Mouse (Mus musculus) testis, adult 2 months (tissue): ENCODE results near the gene Tmem205. TPM values are rescaled to one million over a fixed set of nuclear protein-coding genes. Genes with fewer than 3 reads are reported as not detected.

Experiments used
- H3K27ac ChIP-seq: fragments of 200-500 bp; 2 replicates; pipeline ENCODE4 v1.5.1; 2012; ENCODE audit warnings: low read depth, low read length; ENCODE audit not compliant: control insufficient read depth, insufficient read depth
- H3K27me3 ChIP-seq: fragments of 200-500 bp; 2 replicates; pipeline ENCODE4 v1.6.1; 2012; ENCODE audit warnings: mild to moderate bottlenecking, low read length, moderate library complexity; ENCODE audit not compliant: control insufficient read depth, insufficient read depth
- H3K36me3 ChIP-seq: fragments of 200-500 bp; 2 replicates; pipeline ENCODE4 v1.6.1; 2012; ENCODE audit warnings: mild to moderate bottlenecking, low read length; ENCODE audit not compliant: control insufficient read depth, insufficient read depth
- H3K4me1 ChIP-seq: fragments of 200-500 bp; 2 replicates; pipeline ENCODE4 v1.6.1; 2012; ENCODE audit warnings: low read length; ENCODE audit not compliant: control insufficient read depth, insufficient read depth
- H3K4me3 ChIP-seq: fragments of 200-500 bp; 2 replicates; pipeline ENCODE4 v1.5.1; 2012; ENCODE audit warnings: low read depth, mild to moderate bottlenecking, low read length, moderate library complexity, mixed read lengths; ENCODE audit not compliant: control insufficient read depth
- CTCF ChIP-seq: fragments of 200-500 bp; IDR thresholded peaks from 2 replicates; pipeline ENCODE4 v1.5.1; 2012; ENCODE audit warnings: low read depth, mild to moderate bottlenecking, inconsistent platforms, low read length, moderate library complexity; ENCODE audit not compliant: control insufficient read depth, insufficient read depth, insufficient replicate concordance
- POLR2A ChIP-seq: fragments of 200-500 bp; IDR thresholded peaks from 2 replicates; pipeline ENCODE4 v1.6.1; 2012; ENCODE audit warnings: low read depth, mild to moderate bottlenecking, inconsistent platforms, low read length, moderate library complexity; ENCODE audit not compliant: control insufficient read depth
- polyA plus RNA-seq: library from polyadenylated mRNA; depleted of rRNA; stranded (reverse); fragments of >200 nt; gene quantifications from 2 replicates; pipeline ENCODE4 v1.2.3, GENCODE M21; 2012

Gene Tmem205
- polyA plus RNA-seq, 1 experiment, result 312 TPM

DNA sequence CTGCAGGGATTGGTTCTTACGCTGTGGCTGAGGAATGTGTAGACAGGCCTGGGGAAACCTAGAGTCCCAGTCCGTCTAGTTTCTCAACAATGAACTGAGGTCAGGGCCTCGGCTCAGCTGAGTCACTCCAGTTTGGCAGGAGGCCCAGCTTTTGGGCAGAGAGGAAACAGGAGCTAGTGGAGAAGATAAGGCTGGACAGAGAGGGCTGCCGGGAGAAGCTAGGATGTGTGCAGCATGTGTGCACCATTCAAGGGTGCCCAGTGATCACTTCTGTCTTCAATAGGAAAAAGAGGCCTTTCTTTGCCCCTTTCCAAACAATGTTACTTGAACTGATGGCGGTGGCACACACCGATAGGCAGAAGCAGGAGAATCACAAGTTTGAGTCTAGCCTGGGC, 3.3 kb downstream of the Tmem205 start:
- H3K27ac ChIP-seq, result peak overlapping the region; percentile 66
- TF ChIP-seq CTCF (no peak), POLR2A (no peak)
- peaks cover 9% of the 10 kb centered on the region for H3K4me1 ChIP-seq
- no peaks in the 10 kb centered on the region for H3K36me3 ChIP-seq
- no peaks in the 10 kb centered on the region for H3K27me3 ChIP-seq
- no peak overlapping the region for H3K4me3 ChIP-seq

- Histone ChIP-seq H3K4me3 (no peak overlapping the region), H3K36me3 (no peaks in the 10 kb centered on the region), H3K27me3 (no peaks in the 10 kb centered on the region), H3K4me1 (peaks cover 9% of the 10 kb centered on the region), H3K27ac (peak overlapping the region; percentile 66)
- TF ChIP-seq CTCF (no peak), POLR2A (no peak)
These were observed 3.8 kb downstream of the Tmem205 start for GRCm38 (mm10) chr9:21923490-21924098.

- TF ChIP-seq POLR2A, result no peak
- no peak for TF ChIP-seq CTCF
- Histone ChIP-seq H3K4me1 (peaks cover 12% of the 10 kb centered on the region), H3K27ac (no peak overlapping the region), H3K27me3 (no peaks in the 10 kb centered on the region), H3K36me3 (no peaks in the 10 kb centered on the region), H3K4me3 (no peak overlapping the region)
These were observed 4.3 kb downstream of the Tmem205 start for GRCm38 (mm10) chr9:21923036-21923435.

- H3K27ac ChIP-seq, result no peak overlapping the region; the same call in 1 of the 2 replicates
- TF ChIP-seq CTCF (no peak), POLR2A (no peak)
These were observed 8.5 kb downstream of the Tmem205 start for GRCm38 (mm10) chr9:21918692-21919384.

DNA sequence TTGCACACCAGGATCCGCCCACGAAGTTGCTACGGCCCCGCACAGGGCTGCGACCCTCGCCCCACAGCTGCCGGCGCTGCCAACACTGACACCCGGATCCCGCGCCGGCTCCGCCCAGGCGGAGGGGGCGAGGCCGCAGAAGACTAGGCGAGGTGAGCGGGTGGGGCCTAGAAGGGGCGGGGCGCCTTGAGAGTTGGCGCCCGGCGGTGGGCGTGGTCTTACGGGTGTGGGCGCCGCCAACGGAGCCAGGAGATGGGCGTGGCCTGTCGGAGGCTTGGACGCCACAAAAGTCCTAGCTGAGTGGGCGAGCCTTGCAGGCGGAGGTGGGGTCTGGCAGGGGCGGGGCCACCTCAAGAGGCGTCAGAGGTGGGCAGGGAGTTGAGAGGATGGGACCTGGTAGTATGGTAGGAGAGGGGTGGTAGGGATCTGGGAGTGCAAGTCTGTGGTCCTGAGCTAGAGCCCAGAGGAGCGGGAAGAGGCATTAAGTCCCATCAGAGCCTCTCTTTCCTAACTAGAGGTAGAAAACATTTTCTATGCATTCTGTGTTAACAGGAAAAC, 9.2 kb downstream of the Tmem205 start, which contains the start of gene Rab3d:
Gene Rab3d, minus strand, starts transcription at position 158 of the 558 bp plus-strand sequence.
- no peak for TF ChIP-seq CTCF
- TF ChIP-seq POLR2A, result no peak; the same call in 1 of the 2 replicates
- Histone ChIP-seq H3K27ac (peak within 1 kb of the TSS; percentile 12; the same call in 1 of the 2 replicates), H3K4me1 (peaks cover 10% of the 10 kb centered on the region), H3K4me3 (peak within 1 kb of the TSS; percentile 88), H3K27me3 (no peaks in the 10 kb centered on the region), H3K36me3 (no peaks in the 10 kb centered on the region)

More at GRCm38 (mm10) chr9:21918692-21919384, 8.5 kb downstream of the Tmem205 start:
- peaks cover 10% of the 10 kb centered on the region for H3K4me1 ChIP-seq
- H3K4me3 ChIP-seq, result no peak overlapping the region
- H3K36me3 ChIP-seq, result no peaks in the 10 kb centered on the region
- no peaks in the 10 kb centered on the region for H3K27me3 ChIP-seq

GRCm38 (mm10) chr9:21917493-21918034, 9.8 kb downstream of the Tmem205 start:
- Histone ChIP-seq H3K4me3 (peak overlapping the region; percentile 88), H3K27ac (0 out of 2 replicates have a peak overlapping the region, but pooled peaks have one; percentile 12), H3K4me1 (peaks cover 10% of the 10 kb centered on the region), H3K36me3 (no peaks in the 10 kb centered on the region), H3K27me3 (no peaks in the 10 kb centered on the region)
- no peak for TF ChIP-seq POLR2A
- TF ChIP-seq CTCF, result no peak
